8 mouse cellular contexts compared by ENCODE assay signal in genomic region chr2:91079026-91079384, GRCm38 (mm10). TPM values are rescaled to one million over a fixed set of nuclear protein-coding genes. Genes with fewer than 3 reads are reported as not detected.
DNase-seq lines count a peak whose midpoint lies in the region; ATAC-seq lines count a peak whose summit lies in the region.

No protein-coding gene starts in this region.

- H3K36me3 ChIP-seq in kidney, embryonic 14.5 days (ENCODE audit: control insufficient read depth, insufficient read depth, low read length), result no peaks in the 10 kb centered on the region
- no peaks in the 10 kb centered on the region for H3K36me3 ChIP-seq in hindbrain, embryonic 13.5 days
- H3K36me3 ChIP-seq in midbrain, embryonic 14.5 days (ENCODE audit: control insufficient read depth, insufficient read depth, low read length), result no peaks in the 10 kb centered on the region

- 16% methylated on average over 5 of the region's 5 CpGs for WGBS in kidney, embryonic 14.5 days
- WGBS in hindbrain, embryonic 13.5 days, result 31% methylated on average over 5 of the region's 5 CpGs
- 30% methylated on average over 5 of the region's 5 CpGs for WGBS in midbrain, embryonic 14.5 days

- H3K4me1 ChIP-seq in kidney, embryonic 14.5 days (ENCODE audit: control insufficient read depth, insufficient read depth, low read length), result peaks cover 11% of the 10 kb centered on the region
- H3K4me1 ChIP-seq in brown adipose tissue, adult 24 weeks (ENCODE audit: control insufficient read depth, insufficient read depth, insufficient read length, low read length), result peaks cover 8% of the 10 kb centered on the region
- peaks cover 16% of the 10 kb centered on the region for H3K4me1 ChIP-seq in hindbrain, embryonic 13.5 days (replicated peaks)
- no peaks in the 10 kb centered on the region for H3K4me1 ChIP-seq in midbrain, embryonic 14.5 days (ENCODE audit: control insufficient read depth, insufficient read depth, low read length)

- peak overlapping the region; percentile 52 for H3K4me3 ChIP-seq in kidney, embryonic 14.5 days (ENCODE audit: low read length)
- H3K4me3 ChIP-seq in brown adipose tissue, adult 24 weeks (ENCODE audit: insufficient read depth, low read depth, low read length), result peak overlapping the region; percentile 60
- peak overlapping the region; percentile 49 for H3K4me3 ChIP-seq in hindbrain, embryonic 13.5 days
- peak overlapping the region; percentile 44 for H3K4me3 ChIP-seq in midbrain, embryonic 14.5 days (replicated peaks; ENCODE audit: low read depth, low read length)

- no peak for ATAC-seq in kidney, embryonic 14.5 days (ENCODE audit: low FRiP score, low TSS enrichment)
- no peak; the same call in 1 of the 2 replicates for ATAC-seq in hindbrain, embryonic 13.5 days (ENCODE audit: low FRiP score)
- no peak for ATAC-seq in midbrain, embryonic 14.5 days (ENCODE audit: low FRiP score, low TSS enrichment)

- H3K27me3 ChIP-seq in kidney, embryonic 14.5 days (ENCODE audit: control insufficient read depth, insufficient read depth, low read length), result no peaks in the 10 kb centered on the region
- no peaks in the 10 kb centered on the region for H3K27me3 ChIP-seq in hindbrain, embryonic 13.5 days
- no peaks in the 10 kb centered on the region for H3K27me3 ChIP-seq in midbrain, embryonic 14.5 days (ENCODE audit: control insufficient read depth, insufficient read depth, low read length)

- no peak overlapping the region for H3K27ac ChIP-seq in kidney, embryonic 14.5 days (ENCODE audit: low read depth, low read length)
- no peak overlapping the region for H3K27ac ChIP-seq in brown adipose tissue, adult 24 weeks (replicated peaks; ENCODE audit: low read depth, low read length)
- peak overlapping the region; percentile 44; the same call in 1 of the 2 replicates for H3K27ac ChIP-seq in hindbrain, embryonic 13.5 days
- H3K27ac ChIP-seq in midbrain, embryonic 14.5 days (replicated peaks; ENCODE audit: low read depth, low read length), result peak overlapping the region; percentile 33; the same call in 1 of the 2 replicates

- no peaks in the 10 kb centered on the region for H3K9me3 ChIP-seq in kidney, embryonic 14.5 days (ENCODE audit: control insufficient read depth, low read length)
- no peaks in the 10 kb centered on the region for H3K9me3 ChIP-seq in hindbrain, embryonic 13.5 days
- no peaks in the 10 kb centered on the region for H3K9me3 ChIP-seq in midbrain, embryonic 14.5 days (ENCODE audit: control insufficient read depth, low read length)

- H3K4me2 ChIP-seq in kidney, embryonic 14.5 days (replicated peaks; ENCODE audit: low read depth, low read length), result peak overlapping the region; percentile 94
- H3K4me2 ChIP-seq in hindbrain, embryonic 13.5 days, result peak overlapping the region; percentile 83
- peak overlapping the region; percentile 88 for H3K4me2 ChIP-seq in midbrain, embryonic 14.5 days (ENCODE audit: low read length)

- no peak for DNase-seq in kidney, adult 11 months
- peak; percentile 42 for DNase-seq in midbrain, embryonic 14.5 days
- no peak for DNase-seq in gastrocnemius, postnatal 25 days
- DNase-seq in layer of hippocampus, postnatal 36 days, result no peak
- no peak for DNase-seq in urinary bladder, postnatal 14 days (ENCODE audit: low spot score)

- peak overlapping the region; percentile 73 for H3K9ac ChIP-seq in kidney, embryonic 14.5 days (ENCODE audit: low read depth, low read length)
- peak overlapping the region; percentile 70 for H3K9ac ChIP-seq in hindbrain, embryonic 13.5 days
- H3K9ac ChIP-seq in midbrain, embryonic 14.5 days (replicated peaks; ENCODE audit: low read length), result peak overlapping the region; percentile 71

RNA-seq across cellular contexts. Expression of gene Spi1, which starts 3.2 kb away (rescaled TPM):
- 2.2 and 3.7 TPM in 2 replicates for polyA plus RNA-seq in kidney, embryonic 14.5 days (2014; fragmentation: Nextera tagmentation; extraction: Ambion mirVana)
- polyA plus RNA-seq in brown adipose tissue, adult 24 weeks (2012; ENCODE audit: insufficient read depth, insufficient read length, missing spikeins), result 7.6 and 9.3 TPM in 2 replicates
- polyA plus RNA-seq in hindbrain, embryonic 13.5 days (2015; fragmentation: Nextera tagmentation; extraction: Ambion mirVana), result 3.5 and 3.9 TPM in 2 replicates
- 1.2 and 2.4 TPM in 2 replicates for polyA plus RNA-seq in midbrain, embryonic 14.5 days (2014; fragmentation: Nextera tagmentation; extraction: Ambion mirVana)
- total RNA-seq in gastrocnemius, postnatal 25 days (2021), result 1 to 10 TPM in 1 of 2 experiments, under 1 TPM in 1; 0.95 to 1.6 TPM
- 1 to 10 TPM; 3.9 to 4.1 TPM for total RNA-seq in layer of hippocampus, postnatal 36 days (2021)

RNA-seq across cellular contexts. Expression of gene Slc39a13, which starts 8.8 kb away (rescaled TPM):
- polyA plus RNA-seq in kidney, embryonic 14.5 days (2014; fragmentation: Nextera tagmentation; extraction: Ambion mirVana), result 31.1 and 32.8 TPM in 2 replicates
- 22.4 and 24.6 TPM in 2 replicates for polyA plus RNA-seq in brown adipose tissue, adult 24 weeks (2012; ENCODE audit: insufficient read depth, insufficient read length, missing spikeins)
- polyA plus RNA-seq in hindbrain, embryonic 13.5 days (2015; fragmentation: Nextera tagmentation; extraction: Ambion mirVana), result 28.1 and 29.4 TPM in 2 replicates
- 21.9 and 26.7 TPM in 2 replicates for polyA plus RNA-seq in midbrain, embryonic 14.5 days (2014; fragmentation: Nextera tagmentation; extraction: Ambion mirVana)
- total RNA-seq in gastrocnemius, postnatal 25 days (2021), result 10 to 100 TPM; 21.8 to 22.5 TPM
- total RNA-seq in layer of hippocampus, postnatal 36 days (2021), result 10 to 100 TPM; 27.2 to 32.2 TPM

RNA-seq across cellular contexts. Expression of gene Psmc3, which starts 25.2 kb away (rescaled TPM):
- 356 and 399 TPM in 2 replicates for polyA plus RNA-seq in kidney, embryonic 14.5 days (2014; fragmentation: Nextera tagmentation; extraction: Ambion mirVana)
- 157 and 167 TPM in 2 replicates for polyA plus RNA-seq in brown adipose tissue, adult 24 weeks (2012; ENCODE audit: insufficient read depth, insufficient read length, missing spikeins)
- 238 and 241 TPM in 2 replicates for polyA plus RNA-seq in hindbrain, embryonic 13.5 days (2015; fragmentation: Nextera tagmentation; extraction: Ambion mirVana)
- 232 and 271 TPM in 2 replicates for polyA plus RNA-seq in midbrain, embryonic 14.5 days (2014; fragmentation: Nextera tagmentation; extraction: Ambion mirVana)
- total RNA-seq in gastrocnemius, postnatal 25 days (2021), result 100 to 1,000 TPM; 223 to 225 TPM
- total RNA-seq in layer of hippocampus, postnatal 36 days (2021), result 100 to 1,000 TPM; 207 to 228 TPM

RNA-seq across cellular contexts. Expression of gene Mybpc3, which starts 38.9 kb away (rescaled TPM):
- not detected in 2 replicates for polyA plus RNA-seq in kidney, embryonic 14.5 days (2014; fragmentation: Nextera tagmentation; extraction: Ambion mirVana)
- polyA plus RNA-seq in brown adipose tissue, adult 24 weeks (2012; ENCODE audit: insufficient read depth, insufficient read length, missing spikeins), result not detected in 2 replicates
- 0.23 and 0.58 TPM in 2 replicates for polyA plus RNA-seq in hindbrain, embryonic 13.5 days (2015; fragmentation: Nextera tagmentation; extraction: Ambion mirVana)
- polyA plus RNA-seq in midbrain, embryonic 14.5 days (2014; fragmentation: Nextera tagmentation; extraction: Ambion mirVana), result not detected in 2 replicates
- not detected for total RNA-seq in gastrocnemius, postnatal 25 days (2021)
- under 1 TPM; 0.10 to 0.25 TPM for total RNA-seq in layer of hippocampus, postnatal 36 days (2021)

RNA-seq across cellular contexts. Expression of gene Rapsn, which starts 43.6 kb away (rescaled TPM):
- polyA plus RNA-seq in kidney, embryonic 14.5 days (2014; fragmentation: Nextera tagmentation; extraction: Ambion mirVana), result 0.74 and 2.0 TPM in 2 replicates
- 0.71 and 2.3 TPM in 2 replicates for polyA plus RNA-seq in brown adipose tissue, adult 24 weeks (2012; ENCODE audit: insufficient read depth, insufficient read length, missing spikeins)
- 0.99 and 1.6 TPM in 2 replicates for polyA plus RNA-seq in hindbrain, embryonic 13.5 days (2015; fragmentation: Nextera tagmentation; extraction: Ambion mirVana)
- 0.57 TPM in 2 replicates for polyA plus RNA-seq in midbrain, embryonic 14.5 days (2014; fragmentation: Nextera tagmentation; extraction: Ambion mirVana)
- total RNA-seq in gastrocnemius, postnatal 25 days (2021), result 10 to 100 TPM; 23.1 to 26.0 TPM
- total RNA-seq in layer of hippocampus, postnatal 36 days (2021), result under 1 TPM; 0.22 to 0.61 TPM

Comparison
In these comparisons a context has a peak if more than half of its experiments do, and no peak if none do; other contexts are left out.
1. H3K27ac ChIP-seq: peak in hindbrain, embryonic 13.5 days (single experiment) and midbrain, embryonic 14.5 days (single experiment); none in kidney, embryonic 14.5 days (single experiment) and brown adipose tissue, adult 24 weeks (single experiment).
2. Peak in every context shown above with its lines, with median percentiles within 50 percentile points of each other: H3K4me2 ChIP-seq, H3K4me3 ChIP-seq and H3K9ac ChIP-seq.